Mouse (Mus musculus) heart, embryonic 16.5 days (tissue): ENCODE measurements at regions not wholly inside any gene's neighbourhood (a gene's known extent, or its start where the extent isn't known, plus 50 kb on each side); places are given as distances from the start of the nearest gene placed in this dataset.

Experiments used
- ATAC-seq: fragments of 200-750 bp; cut with Nextera tagmentation; replicated peaks from 2 replicates; pipeline ENCODE4 v1.8.0; 2017; ENCODE audit warnings: moderate number of reproducible peaks; ENCODE audit not compliant: insufficient read depth, low FRiP score; ENCODE audit errors: extremely low read depth
- H3K27ac ChIP-seq: fragments of 300-500 bp; sonication (generic); 2 replicates; pipeline ENCODE4 v1.5.1; 2014; ENCODE audit warnings: mild to moderate bottlenecking, low read length, control low read depth, moderate library complexity
- H3K27me3 ChIP-seq: fragments of 300-500 bp; sonication (generic); 2 replicates; pipeline ENCODE4 v1.6.1; 2014; ENCODE audit warnings: low read length, mixed read lengths; ENCODE audit not compliant: control insufficient read depth, insufficient read depth
- H3K36me3 ChIP-seq: fragments of 300-500 bp; sonication (generic); 2 replicates; pipeline ENCODE4 v1.6.1; 2014; ENCODE audit not compliant: control insufficient read depth, insufficient read depth
- H3K4me1 ChIP-seq: fragments of 300-500 bp; sonication (generic); 2 replicates; pipeline ENCODE4 v1.6.1; 2014; ENCODE audit warnings: low read length, mixed read lengths; ENCODE audit not compliant: control insufficient read depth, insufficient read depth
- H3K4me2 ChIP-seq: fragments of 300-500 bp; sonication (generic); 2 replicates; pipeline ENCODE4 v1.6.1; 2014; ENCODE audit warnings: low read depth, mild to moderate bottlenecking, control low read depth, low read length
- H3K4me3 ChIP-seq: fragments of 300-500 bp; sonication (generic); 2 replicates; pipeline ENCODE4 v1.5.1; 2014; ENCODE audit warnings: mild to moderate bottlenecking, control low read depth, low read length
- H3K9ac ChIP-seq: fragments of 300-500 bp; sonication (generic); 2 replicates; pipeline ENCODE4 v1.6.1; 2014; ENCODE audit warnings: low read length, control low read depth
- H3K9me3 ChIP-seq: fragments of 300-500 bp; sonication (generic); replicated peaks from 2 replicates; pipeline ENCODE4 v1.6.1; 2016; ENCODE audit warnings: low read length; ENCODE audit not compliant: control insufficient read depth
- WGBS: fragments of 180-500 bp; shearing (Covaris S2); extraction: QIAGEN DNeasy Blood & Tissue Kit; methylation state at CpG from one replicate; pipeline ENCODE4 v1.1.7; 2014; 5-methylcytosine and 5-hydroxymethylcytosine counted together

- Histone ChIP-seq H3K9ac (no peak overlapping the region), H3K4me2 (no peak overlapping the region), H3K36me3 (no peaks in the 10 kb centered on the region), H3K9me3 (no peaks in the 10 kb centered on the region), H3K4me1 (no peaks in the 10 kb centered on the region), H3K27ac (no peak overlapping the region), H3K4me3 (no peak overlapping the region), H3K27me3 (no peaks in the 10 kb centered on the region)
- WGBS: 76% methylated on average over 1 of the region's 1 CpGs
- ATAC-seq: no peak
Observed at GRCm38 (mm10) chr5:90052516-90052915, 169.4 kb upstream of the Adamts3 start.

- ATAC-seq: peak; percentile 58; the same call in 1 of the 2 replicates
- H3K36me3 ChIP-seq: no peaks in the 10 kb centered on the region
- WGBS: 60% methylated on average over 3 of the region's 3 CpGs
- no peak overlapping the region for H3K4me3 ChIP-seq
- H3K27ac ChIP-seq: no peak overlapping the region
- no peak overlapping the region for H3K9ac ChIP-seq
- H3K27me3 ChIP-seq: no peaks in the 10 kb centered on the region
- no peaks in the 10 kb centered on the region for H3K4me1 ChIP-seq
- H3K4me2 ChIP-seq: no peak overlapping the region
- H3K9me3 ChIP-seq: no peaks in the 10 kb centered on the region
Observed at GRCm38 (mm10) chr5:90049856-90050255, 166.7 kb upstream of the Adamts3 start.

- Histone ChIP-seq H3K36me3 (no peaks in the 10 kb centered on the region), H3K4me2 (no peak overlapping the region), H3K9ac (no peak overlapping the region), H3K27ac (no peak overlapping the region), H3K27me3 (no peaks in the 10 kb centered on the region), H3K4me3 (no peak overlapping the region), H3K4me1 (no peaks in the 10 kb centered on the region), H3K9me3 (no peaks in the 10 kb centered on the region)
- ATAC-seq: no peak
- WGBS: 43% methylated on average over 4 of the region's 4 CpGs
Observed at GRCm38 (mm10) chr5:90042781-90043180, 159.6 kb upstream of the Adamts3 start.

GRCm38 (mm10) chr5:90033103-90033502, 150.0 kb upstream of the Adamts3 start:
- no peaks in the 10 kb centered on the region for H3K4me1 ChIP-seq
- whole genome bisulfite sequencing: 38% methylated on average over 5 of the region's 5 CpGs

GRCm38 (mm10) chr5:90030737-90031136, 147.6 kb upstream of the Adamts3 start:
- H3K36me3 ChIP-seq: no peaks in the 10 kb centered on the region
- no peaks in the 10 kb centered on the region for H3K4me1 ChIP-seq
- H3K4me2 ChIP-seq: no peak overlapping the region
- H3K9ac ChIP-seq: no peak overlapping the region
- no peak overlapping the region for H3K4me3 ChIP-seq
- no peak for ATAC-seq
- no peaks in the 10 kb centered on the region for H3K27me3 ChIP-seq
- H3K27ac ChIP-seq: no peak overlapping the region
- WGBS: 66% methylated on average over 2 of the region's 2 CpGs
- H3K9me3 ChIP-seq: no peaks in the 10 kb centered on the region

More at GRCm38 (mm10) chr5:90033103-90033502, 150.0 kb upstream of the Adamts3 start:
- Histone ChIP-seq H3K9me3 (no peaks in the 10 kb centered on the region), H3K27ac (no peak overlapping the region), H3K4me3 (no peak overlapping the region), H3K36me3 (no peaks in the 10 kb centered on the region), H3K4me2 (no peak overlapping the region), H3K9ac (no peak overlapping the region), H3K27me3 (no peaks in the 10 kb centered on the region)
- no peak for ATAC-seq

- no peaks in the 10 kb centered on the region for H3K4me1 ChIP-seq
- no peak for ATAC-seq
Observed at GRCm38 (mm10) chr5:90029751-90030150, 146.6 kb upstream of the Adamts3 start.

GRCm38 (mm10) chr5:90026835-90027753, 144.0 kb upstream of the Adamts3 start:
- Histone ChIP-seq H3K36me3 (no peaks in the 10 kb centered on the region), H3K4me1 (no peaks in the 10 kb centered on the region), H3K4me2 (no peak overlapping the region), H3K9me3 (no peaks in the 10 kb centered on the region), H3K4me3 (no peak overlapping the region), H3K27me3 (no peaks in the 10 kb centered on the region), H3K9ac (no peak overlapping the region), H3K27ac (no peak overlapping the region)
- WGBS: 49% methylated on average over 17 of the region's 17 CpGs
- ATAC-seq: no peak

More at GRCm38 (mm10) chr5:90029751-90030150, 146.6 kb upstream of the Adamts3 start:
- H3K27me3 ChIP-seq: no peaks in the 10 kb centered on the region
- WGBS: 54% methylated on average over 6 of the region's 6 CpGs
- no peaks in the 10 kb centered on the region for H3K9me3 ChIP-seq
- H3K27ac ChIP-seq: no peak overlapping the region
- H3K9ac ChIP-seq: no peak overlapping the region
- H3K4me3 ChIP-seq: no peak overlapping the region
- no peak overlapping the region for H3K4me2 ChIP-seq
- no peaks in the 10 kb centered on the region for H3K36me3 ChIP-seq

- no peaks in the 10 kb centered on the region for H3K4me1 ChIP-seq
- H3K4me2 ChIP-seq: no peak overlapping the region
- 76% methylated on average over 1 of the region's 1 CpGs for WGBS
- no peaks in the 10 kb centered on the region for H3K27me3 ChIP-seq
- no peaks in the 10 kb centered on the region for H3K36me3 ChIP-seq
- H3K27ac ChIP-seq: no peak overlapping the region
- no peaks in the 10 kb centered on the region for H3K9me3 ChIP-seq
- no peak overlapping the region for H3K9ac ChIP-seq
- no peak overlapping the region for H3K4me3 ChIP-seq
- ATAC-seq: no peak
Observed at GRCm38 (mm10) chr5:90021447-90021846, 138.3 kb upstream of the Adamts3 start.

GRCm38 (mm10) chr5:90000758-90001157, 117.6 kb upstream of the Adamts3 start:
- H3K4me1 ChIP-seq: no peaks in the 10 kb centered on the region
- no peak overlapping the region for H3K27ac ChIP-seq
- no peaks in the 10 kb centered on the region for H3K9me3 ChIP-seq
- H3K4me2 ChIP-seq: no peak overlapping the region
- no peak overlapping the region for H3K9ac ChIP-seq
- H3K27me3 ChIP-seq: no peaks in the 10 kb centered on the region
- 71% methylated on average over 6 of the region's 6 CpGs for WGBS
- H3K36me3 ChIP-seq: no peaks in the 10 kb centered on the region
- no peak overlapping the region for H3K4me3 ChIP-seq
- no peak for ATAC-seq
